Mouse (Mus musculus) MN1 (cell line): ENCODE data around the gene Fam213a.

ENCODE experiments used
- DNase-seq: peaks from one replicate; pipeline ENCODE4 v3.0.0-alpha.2; 2016; ENCODE audit warnings: low spot score

The Fam213a gene

DNA sequence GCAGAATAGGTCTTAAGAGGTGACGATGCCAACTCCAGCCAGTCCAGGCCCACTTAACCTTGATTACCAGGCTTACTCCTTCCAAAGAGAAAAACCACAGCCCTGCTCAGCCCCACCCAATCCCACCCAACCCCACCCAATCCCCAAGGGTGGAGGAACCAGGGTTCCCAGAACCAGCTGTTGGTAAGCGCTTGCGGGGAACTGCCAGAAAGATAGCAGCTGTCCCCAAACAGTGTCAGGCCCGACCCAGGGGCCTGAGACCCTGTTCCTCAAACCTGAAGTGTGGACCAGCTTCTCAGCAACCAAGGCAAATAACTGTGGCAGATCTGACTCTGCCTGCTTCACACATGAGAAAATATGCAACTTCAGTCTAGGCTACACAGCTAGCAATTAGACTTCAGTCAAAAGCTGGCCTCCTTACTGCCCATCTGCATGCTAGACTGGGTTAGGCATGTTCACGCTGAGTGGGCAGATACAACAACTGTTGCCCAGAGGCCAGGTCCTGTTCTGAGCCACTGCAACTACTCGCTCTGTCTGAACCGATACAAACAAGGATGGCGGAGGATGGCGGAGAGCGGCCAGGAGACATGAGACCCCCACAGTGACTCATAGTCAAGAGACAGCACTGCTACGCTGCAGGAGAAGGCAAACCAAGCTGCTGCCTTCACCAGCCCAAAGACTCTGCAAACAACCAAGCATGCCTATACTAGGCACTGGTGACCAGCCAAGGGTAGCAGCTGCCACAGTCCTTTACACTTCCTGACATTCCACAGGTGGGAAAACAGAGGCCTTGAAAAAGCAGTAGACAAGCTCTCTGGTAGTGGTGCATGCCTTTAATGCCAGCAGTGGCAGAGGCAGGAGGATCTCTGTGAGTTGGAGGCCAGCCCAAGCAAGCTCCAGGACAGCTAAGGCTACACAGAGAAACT, 51.0 kb downstream of the Fam213a start:
- DNase-seq = no peak

DNA sequence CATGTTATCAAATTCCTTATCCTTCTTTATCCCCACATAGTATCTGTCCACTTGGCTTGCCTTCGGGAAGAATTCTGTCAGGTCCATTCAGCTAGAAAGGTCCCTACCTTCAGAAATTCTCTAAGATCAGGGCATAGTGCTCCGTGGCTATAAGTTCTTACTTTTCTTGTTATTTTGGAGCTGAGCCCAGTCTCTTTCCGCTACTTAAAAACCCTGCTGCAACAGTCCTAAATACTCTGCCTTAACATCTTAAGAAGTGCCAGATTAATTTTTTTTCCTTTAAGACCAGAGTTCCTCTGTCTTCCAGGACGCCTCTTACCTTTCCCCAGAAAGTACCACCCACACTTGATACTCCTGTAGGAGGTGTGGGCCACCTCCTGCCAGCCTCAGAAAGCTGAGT, 53.4 kb downstream of the Fam213a start:
- DNase-seq = no peak

DNA sequence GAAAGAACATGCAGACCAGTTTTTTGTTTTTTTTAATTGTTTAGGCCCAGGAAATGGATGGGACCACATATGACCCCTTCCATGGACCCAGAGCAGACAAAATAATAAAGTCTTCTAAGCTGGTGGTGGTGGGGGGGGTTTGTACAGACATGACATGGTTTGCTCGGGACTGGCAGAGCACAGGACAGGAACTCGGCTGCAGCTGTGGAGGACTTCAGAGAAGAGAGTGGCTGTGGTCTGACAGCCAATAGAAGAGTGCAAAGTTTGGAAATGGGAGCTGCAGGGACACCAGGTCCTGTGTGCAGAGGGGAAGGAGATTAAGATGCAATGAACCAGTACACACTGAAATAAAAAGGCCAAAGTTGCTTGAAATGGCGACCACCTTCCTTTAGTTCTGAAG, 54.0 kb downstream of the Fam213a start:
- DNase-seq = no peak

DNA sequence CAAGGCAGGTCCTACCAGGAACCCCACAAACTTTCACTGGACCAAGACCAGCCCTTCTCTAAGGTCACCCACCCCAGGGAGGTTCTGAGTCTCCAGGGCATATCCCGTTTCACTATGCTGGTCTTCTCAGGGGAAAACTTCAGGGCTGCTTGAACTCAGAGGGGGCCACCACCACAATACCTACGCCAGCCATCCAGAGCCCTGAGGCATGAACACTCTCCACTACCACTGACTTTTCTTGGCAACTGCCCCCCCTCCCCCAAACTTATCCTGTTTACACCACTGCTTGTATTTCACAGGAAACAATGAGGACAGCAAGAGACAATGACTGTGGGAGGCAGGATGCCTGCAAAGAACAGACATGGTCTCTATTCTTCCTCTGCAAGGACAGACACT, 54.6 kb downstream of the Fam213a start:
- DNase-seq = no peak

DNA sequence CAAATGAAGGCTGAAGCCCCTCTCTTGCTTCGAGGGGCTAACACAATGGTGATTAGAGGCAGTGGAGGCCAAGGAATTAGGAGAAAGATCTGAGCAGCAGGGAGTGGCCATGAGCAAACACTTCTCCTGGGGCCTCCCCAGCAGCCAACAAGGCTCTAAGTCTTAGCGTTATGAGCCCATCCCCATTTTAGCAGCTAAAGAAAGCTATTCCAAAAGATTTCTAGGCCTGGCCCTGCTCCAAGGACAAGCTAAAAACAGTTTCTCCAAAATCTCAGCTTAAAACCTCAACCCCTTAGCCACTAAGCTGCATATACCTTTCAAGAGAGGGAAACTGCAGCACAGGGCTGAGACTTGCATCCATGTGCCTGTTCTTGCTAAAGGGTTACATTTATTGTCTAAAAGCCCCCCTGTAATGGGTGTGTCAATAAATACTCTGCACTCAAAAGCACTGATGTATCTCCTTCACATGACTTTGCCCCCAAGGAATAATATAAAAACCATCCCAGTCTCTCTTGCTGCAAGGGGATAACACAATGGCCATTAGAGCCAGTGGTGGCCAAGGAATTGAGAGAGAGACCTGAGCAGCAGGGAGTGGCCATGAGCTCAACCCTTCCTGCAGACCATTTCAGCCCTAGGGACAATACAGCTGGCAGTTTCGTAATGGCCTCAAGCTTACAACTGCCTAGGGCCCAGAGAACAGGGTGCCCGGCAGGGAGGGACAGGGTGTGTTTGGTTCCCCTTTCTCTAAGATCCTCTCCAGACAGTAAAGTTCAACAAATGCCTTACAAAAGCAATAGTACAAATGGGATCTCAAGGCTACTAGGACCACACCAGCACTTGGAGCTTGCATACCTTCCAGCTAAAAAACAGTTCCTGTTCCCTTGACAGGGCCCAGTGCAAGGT, 55.3 kb downstream of the Fam213a start:
- no peak for DNase-seq

DNA sequence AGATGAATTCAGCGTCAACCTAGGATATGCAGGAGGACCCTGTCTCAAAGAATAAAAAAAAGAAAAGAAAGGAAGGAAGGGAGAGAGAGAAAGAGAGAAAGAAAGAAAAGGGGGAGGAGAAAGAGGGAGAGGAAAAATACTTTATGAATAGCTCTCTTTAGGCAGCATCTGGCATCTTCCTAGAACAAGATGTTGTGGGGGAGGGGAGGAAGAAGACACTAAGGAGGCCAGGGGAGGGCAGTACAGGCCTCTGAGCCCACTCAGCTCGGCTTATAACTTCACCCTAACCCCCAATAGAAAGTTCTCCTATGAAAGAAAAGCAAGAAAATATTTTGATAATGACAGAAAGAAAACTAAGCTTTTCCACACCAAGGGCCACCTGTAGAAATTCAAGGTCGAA, 56.0 kb downstream of the Fam213a start:
- no peak for DNase-seq

DNA sequence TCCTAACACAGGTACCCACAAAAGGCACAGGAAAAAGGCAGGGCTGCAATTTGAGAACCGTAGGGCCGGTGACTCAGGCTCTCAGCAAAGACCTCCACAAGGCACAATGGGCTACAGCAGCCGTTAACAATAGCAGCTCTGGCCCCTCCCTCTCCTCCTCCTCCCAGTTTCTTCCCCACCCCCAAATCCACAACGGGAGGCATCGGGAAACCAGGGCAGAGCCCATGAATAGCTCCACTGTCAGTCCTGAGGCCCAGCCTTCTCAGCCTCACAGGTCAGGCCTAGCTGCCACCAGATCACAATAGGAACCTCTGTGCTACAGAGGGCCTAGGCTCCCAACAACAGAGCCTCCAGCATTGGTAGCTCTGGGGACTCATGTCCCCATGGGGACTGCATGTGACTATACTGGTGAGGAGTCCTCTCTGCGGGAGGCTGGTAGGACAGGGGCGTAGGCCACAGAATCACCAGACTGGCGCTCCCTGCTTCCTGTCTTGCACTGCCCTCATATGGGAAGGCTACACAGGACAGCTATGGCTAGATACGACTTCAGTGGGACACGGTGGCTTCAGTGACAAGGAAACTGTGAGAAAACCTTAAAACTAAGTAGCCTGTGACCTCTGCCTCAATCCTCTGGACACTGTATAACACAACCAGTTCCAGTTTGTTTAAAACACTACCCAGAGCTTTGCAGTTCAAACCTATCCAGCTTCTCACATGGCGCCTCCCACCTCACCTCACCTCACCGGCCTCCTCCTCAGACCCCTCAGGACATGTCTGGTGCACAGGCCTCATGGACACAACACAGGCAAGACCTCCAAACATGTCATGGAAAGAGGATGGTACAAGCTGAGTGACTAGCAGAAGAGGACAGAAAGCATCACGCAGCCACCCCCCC, 57.1 kb downstream of the Fam213a start:
- DNase-seq = peak; percentile 65

DNA sequence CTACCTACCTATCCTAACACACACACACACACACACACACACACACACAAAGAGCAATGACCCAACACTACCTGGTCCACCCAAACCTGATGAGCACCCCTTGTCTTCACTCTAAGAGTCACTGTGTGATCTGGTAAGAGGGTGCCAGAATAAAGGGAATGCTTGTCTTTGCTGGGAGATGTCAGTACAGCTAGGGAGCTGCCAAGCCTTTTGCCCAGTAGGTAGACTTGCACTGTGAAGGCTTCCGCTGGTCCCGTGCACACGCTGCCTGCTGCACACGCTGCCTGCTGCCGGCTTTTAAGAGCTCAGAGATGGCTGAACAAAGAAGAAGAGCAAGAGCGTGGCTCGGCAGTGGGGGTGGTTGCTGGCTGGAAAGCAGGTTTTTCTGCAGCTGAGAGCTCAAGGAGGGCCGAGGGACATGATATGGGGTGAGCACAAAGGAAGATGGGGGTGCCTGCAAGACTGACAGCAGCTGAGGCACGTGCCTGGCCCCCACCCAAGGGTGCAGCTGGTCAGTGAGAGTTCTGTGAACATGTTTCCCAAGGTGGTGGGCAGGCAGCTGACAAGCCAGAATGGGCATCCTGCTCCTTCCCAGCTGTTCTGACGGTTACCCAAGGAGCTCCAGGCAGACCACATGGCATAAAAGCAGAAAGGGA, 57.9 kb downstream of the Fam213a start:
- DNase-seq = peak; percentile 17

DNA sequence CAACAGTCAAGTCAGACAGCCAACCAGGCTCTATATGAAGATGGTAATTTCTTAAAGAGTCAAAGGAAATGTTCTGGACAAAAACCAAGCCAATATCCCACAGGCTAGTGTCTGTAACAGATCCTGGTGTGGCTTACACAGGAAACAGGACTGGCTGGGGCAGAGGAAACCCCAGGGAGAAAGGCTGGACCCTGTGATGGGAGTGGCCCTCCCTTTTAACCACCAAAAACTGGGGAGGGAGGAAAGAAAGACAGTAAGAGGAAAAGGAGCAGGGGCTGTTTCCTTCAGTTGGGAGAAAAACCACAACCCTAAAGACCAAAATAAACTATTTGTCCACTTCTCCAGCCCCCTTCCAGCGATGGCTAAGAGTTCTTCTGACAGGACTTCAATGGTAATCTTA, 58.4 kb downstream of the Fam213a start:
- DNase-seq = peak; percentile 12

DNA sequence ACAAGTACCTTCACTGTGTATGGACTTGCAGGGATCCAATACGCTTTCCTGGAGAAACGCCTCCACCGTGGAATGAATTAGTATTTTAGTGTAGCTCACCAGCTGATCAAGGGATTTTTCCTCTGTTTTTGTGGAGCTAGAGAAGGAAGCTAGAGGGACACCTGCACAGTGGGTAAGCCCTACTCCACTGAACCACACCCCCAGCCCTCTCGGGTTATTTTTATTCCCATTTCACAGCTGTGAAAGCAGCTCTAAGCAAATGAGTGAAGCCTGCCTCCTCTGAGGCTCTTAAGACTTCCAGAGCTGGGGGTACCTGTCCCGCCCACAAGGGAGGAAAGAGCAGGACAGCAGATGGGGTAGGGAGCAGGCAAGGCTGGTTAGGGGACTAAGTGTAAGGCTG, 60.2 kb downstream of the Fam213a start:
- DNase-seq = no peak

DNA sequence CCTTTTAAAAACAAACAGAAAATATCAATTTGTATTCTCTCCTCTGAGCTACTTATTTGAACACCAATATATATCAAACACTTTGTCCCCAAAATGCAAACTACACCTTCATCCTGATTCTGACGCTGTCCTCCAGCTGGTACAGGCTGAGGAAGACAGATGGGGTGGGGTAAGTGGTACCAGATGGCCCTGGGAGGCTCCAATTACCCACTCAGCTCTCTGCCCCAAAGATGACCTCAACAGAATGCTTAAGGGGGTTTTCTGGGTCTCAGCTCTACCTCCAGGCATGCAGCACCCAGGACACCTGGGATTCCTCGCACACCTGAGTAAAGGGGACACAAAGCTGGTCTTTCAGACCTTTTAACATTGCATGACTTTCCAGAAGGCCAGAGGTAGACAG, 60.9 kb downstream of the Fam213a start:
- peak; percentile 21 for DNase-seq

DNA sequence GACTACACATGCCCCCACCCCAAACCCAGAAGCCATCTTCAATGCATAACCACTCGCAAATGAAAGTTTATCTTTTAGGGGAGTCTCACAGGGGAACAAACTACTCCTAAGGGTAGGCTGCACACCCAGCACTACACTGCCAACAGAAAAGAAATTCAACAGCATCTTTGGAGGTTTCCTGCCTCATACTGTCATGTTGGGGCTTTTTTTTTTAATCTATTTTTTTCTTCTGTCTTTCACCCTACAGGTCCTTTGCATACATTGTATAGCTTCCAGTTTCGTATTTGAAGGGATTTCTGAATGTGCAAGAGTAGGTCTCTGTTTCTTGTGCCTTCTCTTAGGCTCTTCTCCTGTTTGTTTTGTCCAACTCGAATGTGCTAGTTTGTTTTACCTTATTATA, 61.3 kb downstream of the Fam213a start:
- DNase-seq = no peak

DNA sequence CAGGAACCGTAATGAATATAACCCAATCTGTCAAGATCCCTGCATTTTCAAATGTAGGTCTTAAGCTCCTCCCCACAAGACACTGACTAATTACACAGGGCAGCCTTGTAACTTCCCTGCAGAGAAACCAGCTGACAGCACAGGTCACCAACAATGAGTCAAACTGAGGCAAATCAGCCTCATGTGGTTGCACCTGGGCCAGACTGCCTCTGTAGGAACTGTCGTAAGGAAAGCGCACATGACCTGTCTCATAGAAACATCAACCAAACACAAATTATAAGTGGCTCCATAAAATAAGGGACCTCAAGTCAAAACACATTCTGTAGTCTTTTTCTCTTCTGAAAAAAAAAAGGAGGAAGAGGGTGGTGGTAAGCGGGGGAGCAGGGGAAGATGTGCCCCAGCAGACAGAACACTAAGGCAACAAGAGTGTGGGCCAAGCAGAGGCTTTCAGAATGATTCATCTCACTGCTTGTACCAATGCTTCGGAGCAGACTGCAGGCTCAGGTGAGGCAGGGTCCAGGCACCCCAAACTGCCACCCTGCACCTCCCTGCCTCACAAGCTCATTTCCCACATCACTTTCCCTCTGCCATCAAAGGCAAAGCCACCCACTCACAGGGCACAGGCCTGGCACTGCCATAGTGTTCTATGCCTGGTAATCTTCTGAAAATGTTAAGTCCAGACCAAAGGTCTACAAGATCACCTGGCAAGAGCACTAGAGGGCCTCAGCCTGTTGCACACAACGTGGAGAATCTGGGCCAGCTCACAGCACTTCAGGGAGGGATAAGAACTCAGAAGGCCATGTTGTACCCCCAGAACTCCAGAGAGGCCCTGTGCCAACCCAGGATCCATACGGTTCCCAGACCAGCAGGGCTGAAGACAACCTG, 63.6 kb downstream of the Fam213a start:
- no peak for DNase-seq

DNA sequence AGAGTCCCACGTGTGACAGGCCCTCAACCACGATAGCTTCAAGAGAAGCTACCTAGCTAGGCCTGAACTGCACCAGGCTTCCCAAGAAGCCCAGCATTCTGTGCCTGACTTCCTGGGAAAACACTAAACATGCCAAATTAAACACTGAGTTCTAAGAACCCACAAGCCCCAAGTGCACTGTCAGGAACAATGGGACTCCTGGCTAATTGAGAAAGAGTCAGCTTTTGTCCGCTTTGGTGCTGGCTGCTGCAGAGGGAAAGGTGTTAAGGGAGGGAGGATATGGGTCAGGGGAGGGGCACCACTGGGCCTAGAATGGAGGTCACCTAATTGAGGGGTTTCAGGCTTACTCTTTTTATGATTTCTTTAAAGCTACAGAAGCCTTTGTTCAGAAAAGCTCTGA, 64.5 kb downstream of the Fam213a start:
- DNase-seq = no peak

DNA sequence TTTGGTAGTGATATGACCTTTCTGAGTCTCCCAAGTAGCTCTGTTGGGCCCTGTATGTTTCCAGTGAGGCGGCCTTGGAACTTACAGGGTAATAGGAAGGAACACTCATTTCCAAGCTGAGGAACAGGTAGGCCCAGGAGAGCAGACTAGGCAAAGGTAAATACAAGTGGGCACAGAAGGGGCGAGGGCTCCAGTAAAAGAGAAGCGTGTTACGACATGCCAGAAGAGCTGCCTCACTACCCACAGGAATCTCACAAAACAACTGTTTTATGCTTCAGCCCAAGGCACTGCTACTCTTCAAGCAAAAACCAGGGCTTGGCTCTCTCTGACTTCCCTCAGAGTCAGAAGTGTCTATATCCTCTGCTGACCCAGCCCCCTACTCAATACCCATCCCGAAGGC, 65.1 kb downstream of the Fam213a start:
- no peak for DNase-seq

DNA sequence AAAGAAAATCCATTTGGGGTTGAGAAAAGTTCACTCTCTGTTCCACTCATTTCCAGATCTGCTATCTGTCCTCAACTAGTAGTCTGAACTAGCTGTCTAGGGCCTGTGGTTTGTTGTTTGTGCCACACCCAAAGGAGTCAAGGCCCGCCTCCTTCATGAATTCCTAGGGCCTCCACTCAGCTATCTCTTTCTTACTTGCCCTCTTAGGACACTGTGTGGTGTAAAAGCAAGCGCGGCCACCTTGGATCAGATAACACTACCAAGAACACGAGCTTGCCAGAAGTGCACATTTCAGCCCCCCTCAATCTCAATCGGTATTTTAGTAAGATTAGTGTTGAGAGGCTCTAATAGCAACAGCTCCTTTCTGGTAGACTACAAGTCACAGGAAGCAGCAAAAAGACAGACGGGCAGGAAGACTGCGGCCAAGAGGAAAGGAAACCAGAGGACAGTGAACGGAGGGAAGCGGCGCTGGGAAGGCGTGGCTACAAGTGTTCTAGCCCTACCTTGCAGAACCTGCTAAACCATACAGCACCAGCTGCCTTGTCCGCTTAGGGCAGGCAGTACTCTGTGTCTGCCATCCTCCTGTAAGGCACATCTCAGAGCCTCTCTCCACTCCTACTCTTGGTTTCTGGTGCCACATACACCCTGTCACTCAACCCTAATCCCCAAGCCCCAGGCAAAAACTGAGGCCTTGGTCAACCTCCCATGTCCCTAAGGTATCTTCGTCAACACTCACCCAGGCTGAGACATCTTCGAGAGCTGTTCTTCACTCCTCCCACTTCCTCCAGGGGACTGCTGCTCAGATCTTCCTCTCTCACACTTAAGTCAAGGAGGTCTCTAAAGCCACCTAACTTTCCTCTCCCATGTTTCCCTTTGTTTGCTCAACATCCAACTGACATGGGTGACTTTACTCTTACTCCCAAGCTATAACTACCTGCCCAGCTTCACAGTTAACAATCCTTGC, 65.9 kb downstream of the Fam213a start:
- no peak for DNase-seq

DNA sequence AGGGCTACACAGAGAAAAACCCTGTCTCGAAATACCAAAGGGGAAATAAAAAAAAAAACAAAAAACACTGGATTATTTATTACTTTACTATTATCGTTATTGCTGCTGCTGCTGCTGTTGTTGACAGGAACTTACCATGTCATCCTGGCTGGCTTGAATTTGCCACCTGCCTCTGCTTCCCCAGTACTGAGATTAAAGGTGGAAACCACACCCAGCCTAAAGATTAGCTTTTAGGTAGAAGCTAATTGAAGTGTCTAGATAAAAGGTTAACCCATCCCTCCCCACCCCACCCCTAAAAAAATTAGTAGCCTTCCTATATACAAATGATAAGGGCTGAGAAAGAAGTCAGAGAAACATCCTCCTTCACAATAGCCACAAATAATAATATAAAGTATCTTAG, 69.8 kb downstream of the Fam213a start:
- no peak for DNase-seq
